Mouse (Mus musculus) spleen, postnatal 10 days (tissue): Measurements from ENCODE around the gene Prss36.
A peak's percentile ranks its signal among the peaks of the same experiment; 100 is the strongest.
"Not testable (repeated sequence)": the region's sequence is repeated elsewhere in the genome, so short reads cannot be mapped to it uniquely, and the experiment has no call there.

Experiments used
- DNase-seq, 2 experiments: peaks; one replicate each; pipeline ENCODE4 v3.0.0; 2021 to 2022; ENCODE audit warnings: low spot score in 2 of 2

Gene Prss36

GRCm38 (mm10) chr7:127903971-127904796 is 42.3 kb downstream of the Prss36 start, which contains the start of gene Bckdk:
Gene Bckdk, plus strand, starts transcription at chr7:127904082.
- DNase-seq = peak; percentile 65 to 82

- DNase-seq = no peak
Observed at GRCm38 (mm10) chr7:127901772-127902171, 44.8 kb downstream of the Prss36 start.

- no peak for DNase-seq
Observed at GRCm38 (mm10) chr7:127899997-127900396, 46.5 kb downstream of the Prss36 start.

GRCm38 (mm10) chr7:127898179-127898956 is 48.2 kb downstream of the Prss36 start:
- DNase-seq = peak in 1 of 2 experiments; percentile 57

- no peak for DNase-seq
Observed at GRCm38 (mm10) chr7:127897542-127897941, 49.0 kb downstream of the Prss36 start.

GRCm38 (mm10) chr7:127896384-127896783 is 50.1 kb downstream of the Prss36 start:
- DNase-seq = peak; percentile 75 to 90

- DNase-seq = not testable (repeated sequence)
Observed at GRCm38 (mm10) chr7:127895891-127896290, 50.6 kb downstream of the Prss36 start.

- DNase-seq = peak; percentile 86 to 93
Observed at GRCm38 (mm10) chr7:127895442-127895841, 51.1 kb downstream of the Prss36 start, which contains the start of the genes Gm21974 and Vkorc1. Gene Gm21974, minus strand, starts transcription at chr7:127895454. Gene Vkorc1, minus strand, starts transcription at chr7:127895617.

GRCm38 (mm10) chr7:127894480-127894879 is 52.0 kb downstream of the Prss36 start:
- no peak for DNase-seq

GRCm38 (mm10) chr7:127890798-127891197 is 55.7 kb downstream of the Prss36 start, which contains the start of gene Prss53:
Gene Prss53, minus strand, starts transcription at chr7:127890970.
- DNase-seq = no peak

- no peak for DNase-seq
Observed at GRCm38 (mm10) chr7:127888821-127889220, 57.7 kb downstream of the Prss36 start.

GRCm38 (mm10) chr7:127887781-127888180 is 58.7 kb downstream of the Prss36 start:
- no peak for DNase-seq

- no peak for DNase-seq
Observed at GRCm38 (mm10) chr7:127887191-127887590, 59.3 kb downstream of the Prss36 start.

GRCm38 (mm10) chr7:127886551-127886950 is 60.0 kb downstream of the Prss36 start:
- DNase-seq = no peak

- no peak for DNase-seq
Observed at GRCm38 (mm10) chr7:127885951-127886350, 60.6 kb downstream of the Prss36 start.
